Mouse (Mus musculus) layer of hippocampus, adult 8-10 months (tissue): ENCODE results near the gene Gm9887. TPM values are rescaled to one million over a fixed set of nuclear protein-coding genes. Genes with fewer than 3 reads are reported as not detected.
A peak's percentile ranks its signal among the peaks of the same experiment; 100 is the strongest.
"Not testable (repeated sequence)": the region's sequence is repeated elsewhere in the genome, so short reads cannot be mapped to it uniquely, and the experiment has no call there.

ENCODE experiments used
- DNase-seq, 2 experiments: peaks; one replicate each; pipeline ENCODE4 v3.0.0; 2022; ENCODE audit warnings: low spot score in 2 of 2
- total RNA-seq, 4 experiments: library from RNA; stranded (reverse); gene quantifications; 2 replicates each; pipeline ENCODE4 v1.2.4; 2022

The Gm9887 gene
- total RNA-seq, 4 experiments from 2014 or later, result 0.98 to 1.9 TPM; not detected in 2

DNA sequence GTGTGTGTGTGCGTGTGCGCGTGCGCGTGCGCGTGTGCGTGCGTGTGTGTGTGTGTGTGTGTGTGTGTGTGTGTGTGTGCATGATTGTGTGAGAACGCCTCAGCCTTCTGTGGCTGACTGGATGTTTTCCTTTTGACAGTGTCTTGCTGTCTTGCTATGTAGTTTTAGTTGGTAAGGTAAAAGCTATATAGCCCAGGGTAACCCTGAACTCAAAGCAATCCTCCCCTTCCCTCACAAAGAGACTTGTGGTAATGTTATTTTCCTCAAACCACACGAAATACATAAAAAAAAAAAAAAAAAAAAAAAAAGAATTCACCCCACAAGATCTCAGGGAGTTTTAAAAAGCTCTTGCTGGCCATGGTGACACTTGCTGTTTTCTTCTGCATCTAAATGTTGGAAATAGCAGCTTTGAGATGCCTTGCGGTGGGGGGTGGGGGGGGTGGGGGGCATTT is 14.0 kb upstream of the Gm9887 start:
- not testable (repeated sequence) for DNase-seq

DNA sequence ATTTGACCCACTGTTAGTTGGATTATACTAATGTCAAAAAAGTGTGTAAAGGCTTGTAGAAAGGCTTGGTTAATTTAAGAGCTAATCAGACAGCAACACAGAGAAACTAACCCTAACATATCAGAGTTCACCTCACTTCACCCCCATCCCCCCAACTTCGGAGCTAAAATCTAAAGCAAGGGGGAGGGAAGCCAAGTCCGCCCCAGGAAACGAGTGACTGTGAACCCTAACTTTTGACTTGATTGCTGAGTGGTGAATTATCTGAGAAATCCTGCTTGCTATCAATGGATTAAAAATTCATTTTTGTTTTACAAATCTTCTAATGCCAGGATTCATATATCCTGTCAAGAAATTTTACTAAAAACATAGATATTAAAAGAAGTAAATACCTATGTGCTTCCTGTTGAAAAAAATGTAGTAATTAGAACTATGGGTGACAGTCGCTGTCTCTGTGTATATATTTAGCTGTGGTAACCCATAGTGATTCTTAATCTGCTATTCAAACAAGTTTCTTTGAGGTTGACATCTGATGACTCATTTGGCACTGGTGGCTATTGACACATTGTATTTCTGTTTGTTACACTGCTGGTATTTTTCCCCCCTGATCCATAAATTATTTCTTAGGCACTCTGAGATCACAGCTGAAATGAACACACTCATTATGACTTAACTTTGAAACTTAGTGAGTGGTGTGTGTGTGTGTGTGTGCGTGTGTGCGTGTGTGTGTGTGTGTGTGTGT is 13.5 kb upstream of the Gm9887 start:
- DNase-seq, result no peak

DNA sequence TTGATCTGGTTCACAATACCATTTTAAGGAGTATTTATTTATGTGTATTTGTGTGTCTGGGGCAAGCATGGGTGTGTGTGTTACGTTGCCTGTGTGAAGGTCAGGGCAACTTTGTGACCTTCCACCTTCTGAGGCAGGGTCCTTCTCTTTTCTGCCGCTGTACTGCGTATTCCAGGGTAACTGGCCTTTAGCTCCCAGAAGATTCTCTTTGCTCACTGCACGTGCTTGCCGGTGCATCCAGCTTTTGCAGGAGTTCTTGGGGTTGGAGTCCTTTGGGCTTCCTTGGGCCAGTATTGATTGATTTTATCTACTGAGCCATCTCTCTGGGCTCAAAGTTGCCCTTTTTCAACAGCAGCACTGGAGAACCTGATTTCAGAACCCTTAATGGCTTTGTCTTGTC is 12.3 kb upstream of the Gm9887 start:
- no peak for DNase-seq

DNA sequence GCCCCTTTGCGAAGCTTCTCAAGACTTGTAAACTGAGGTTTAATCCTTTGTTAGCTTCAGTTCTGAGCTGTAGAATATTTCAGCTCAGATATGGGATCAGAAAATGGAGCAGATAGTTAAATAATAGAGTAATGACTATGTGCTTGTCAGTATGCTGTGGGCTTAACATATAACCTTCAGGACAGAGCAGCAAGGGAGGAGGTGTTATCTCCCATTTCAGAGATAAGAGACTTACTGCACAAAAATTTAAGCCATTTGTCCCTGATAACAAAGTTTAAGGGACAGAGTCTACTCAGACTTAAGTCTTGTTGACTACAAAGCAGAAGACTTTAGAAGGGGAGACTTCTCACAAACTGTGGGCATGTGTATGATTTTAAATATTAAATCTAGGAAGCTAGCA is 10.6 kb upstream of the Gm9887 start:
- DNase-seq, result no peak

DNA sequence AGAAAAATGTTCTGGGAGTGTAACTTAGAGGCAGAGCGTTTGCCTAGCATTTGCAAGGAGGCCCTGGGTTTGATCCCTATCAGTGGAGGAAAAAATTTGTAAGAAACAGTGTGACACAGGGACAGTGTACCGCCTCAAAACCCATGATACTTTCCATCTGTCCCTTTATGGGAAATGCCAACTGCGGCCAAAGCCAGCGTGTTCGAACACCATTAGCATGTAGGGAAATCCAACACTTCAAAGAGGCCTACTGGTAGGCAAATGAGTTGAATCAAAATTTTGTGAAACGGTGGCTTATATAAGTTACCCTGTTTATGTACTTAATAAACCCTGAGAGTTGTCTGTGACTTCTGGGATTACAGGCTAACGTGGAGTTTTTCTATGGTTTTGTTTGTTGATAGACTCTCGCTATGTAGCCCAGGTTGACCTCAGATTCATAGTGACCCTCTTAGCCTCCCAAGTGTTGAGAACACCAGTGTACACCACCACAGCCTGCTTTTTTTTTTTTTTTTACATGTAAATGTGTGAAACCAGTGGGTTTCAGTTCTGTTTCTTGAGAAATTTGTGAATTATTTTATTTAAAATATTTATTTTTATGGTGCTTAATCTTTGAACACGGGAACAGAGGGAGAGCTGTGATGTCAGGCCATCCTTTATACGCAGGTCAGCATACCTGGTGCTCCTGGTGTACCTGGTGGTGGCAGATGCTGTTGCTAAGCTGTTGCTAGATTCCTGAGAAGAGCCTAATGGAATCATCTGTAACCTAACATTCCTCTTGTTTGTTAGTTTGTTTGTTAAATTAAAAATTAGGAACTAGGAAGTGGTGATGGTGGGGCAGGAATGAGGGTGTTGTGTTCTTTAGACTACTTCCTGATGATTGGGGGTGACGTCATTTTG is 6.5 kb upstream of the Gm9887 start:
- no peak for DNase-seq

DNA sequence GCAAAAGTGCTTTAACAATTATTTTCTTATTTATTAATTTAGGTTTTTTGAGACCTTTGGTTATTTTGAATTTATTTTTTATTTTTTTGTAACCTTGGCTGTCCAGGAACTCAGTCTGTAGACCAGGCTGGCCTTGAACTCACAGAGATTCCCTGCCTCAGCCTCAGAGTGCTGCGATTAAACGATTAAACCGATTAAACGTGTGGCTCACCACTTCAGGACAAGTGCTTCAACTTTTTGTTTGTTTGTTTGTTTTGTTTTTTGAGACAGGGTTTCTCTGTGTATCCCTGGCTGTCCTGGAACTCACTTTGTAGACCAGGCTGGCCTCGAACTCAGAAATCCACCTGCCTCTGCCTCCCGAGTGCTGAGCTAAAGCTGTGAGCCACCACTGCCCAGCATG is 5.4 kb upstream of the Gm9887 start:
- not testable (repeated sequence) for DNase-seq

DNA sequence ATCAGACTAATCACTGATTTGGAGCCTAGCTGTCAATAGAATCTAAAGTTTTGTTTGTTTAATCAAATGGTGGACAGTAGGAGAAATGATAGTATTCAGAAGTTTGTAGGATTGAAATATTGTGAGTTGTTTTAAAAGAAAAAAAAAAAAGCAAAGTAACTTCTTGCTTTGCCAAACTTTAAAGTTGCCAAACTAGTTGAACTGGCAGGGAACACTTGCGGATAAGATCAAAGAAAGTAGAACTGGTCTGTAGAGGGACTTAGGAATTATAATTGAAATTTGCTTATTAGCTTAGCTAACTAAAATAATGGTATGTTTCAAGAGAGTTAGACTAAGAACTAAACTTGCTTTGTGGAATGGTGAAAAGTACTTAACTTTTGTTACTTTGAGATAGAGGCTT is 4.9 kb upstream of the Gm9887 start:
- DNase-seq, result no peak

DNA sequence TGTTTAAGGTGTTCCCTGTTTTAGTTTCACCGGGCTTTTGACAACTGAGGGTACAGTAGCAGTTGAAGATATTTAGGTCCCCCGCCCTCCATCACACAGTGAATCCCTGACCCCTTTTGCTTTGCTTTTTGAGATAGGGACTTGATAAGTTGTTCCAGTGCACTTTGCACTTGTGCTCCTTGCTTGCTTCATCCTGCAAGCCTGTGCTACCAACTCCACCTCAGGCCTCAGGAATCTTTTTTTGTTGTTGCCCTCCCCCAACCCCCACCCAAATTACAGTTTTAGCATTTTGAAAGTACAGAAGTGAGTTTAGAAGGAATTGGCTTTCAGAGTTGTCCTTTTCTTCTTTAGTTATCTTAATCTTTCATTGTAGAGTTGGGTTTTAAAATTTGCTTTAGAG is 3.9 kb upstream of the Gm9887 start:
- no peak for DNase-seq

DNA sequence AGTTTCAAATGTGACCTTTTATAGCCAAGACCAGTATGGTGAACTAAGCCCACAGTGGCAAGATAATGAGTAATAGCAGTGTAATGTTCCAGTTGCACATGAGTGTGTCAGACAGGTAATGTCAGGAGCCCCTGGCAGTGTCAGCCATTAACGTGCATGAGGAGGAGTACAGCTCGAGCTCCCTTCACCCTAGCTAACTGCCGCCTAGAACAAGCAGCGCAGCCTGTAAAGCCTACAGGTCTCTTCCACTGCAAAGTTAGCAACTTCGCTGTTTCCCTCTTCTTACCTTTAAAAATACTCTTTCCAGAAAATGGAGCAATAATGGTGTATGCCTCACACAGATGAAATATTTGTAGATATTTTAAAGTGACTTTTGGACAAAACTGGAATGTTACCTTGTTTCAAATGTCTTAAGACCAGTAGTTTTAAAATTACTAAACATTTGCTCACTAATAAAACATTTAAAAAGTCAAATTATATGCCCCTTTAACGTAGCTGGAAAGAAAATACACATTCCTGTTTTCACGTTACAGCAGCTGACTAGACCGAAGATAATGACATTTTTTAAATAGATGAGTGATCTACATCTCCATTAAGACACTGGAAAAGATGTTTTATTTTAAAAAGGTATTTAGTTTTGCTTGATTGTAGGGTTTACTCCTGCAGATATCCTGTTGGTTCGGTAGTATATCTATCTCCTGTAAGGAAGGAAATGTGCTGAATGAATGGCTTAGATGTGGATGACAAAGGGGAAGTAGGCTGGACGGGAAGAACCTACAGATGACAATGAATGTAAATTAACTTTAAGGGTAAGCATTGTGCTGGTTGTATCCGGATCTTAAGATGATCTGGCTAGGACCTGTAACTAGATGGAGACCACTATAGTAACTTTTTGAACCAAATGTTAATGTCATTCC is 1.9 kb upstream of the Gm9887 start:
- no peak for DNase-seq

DNA sequence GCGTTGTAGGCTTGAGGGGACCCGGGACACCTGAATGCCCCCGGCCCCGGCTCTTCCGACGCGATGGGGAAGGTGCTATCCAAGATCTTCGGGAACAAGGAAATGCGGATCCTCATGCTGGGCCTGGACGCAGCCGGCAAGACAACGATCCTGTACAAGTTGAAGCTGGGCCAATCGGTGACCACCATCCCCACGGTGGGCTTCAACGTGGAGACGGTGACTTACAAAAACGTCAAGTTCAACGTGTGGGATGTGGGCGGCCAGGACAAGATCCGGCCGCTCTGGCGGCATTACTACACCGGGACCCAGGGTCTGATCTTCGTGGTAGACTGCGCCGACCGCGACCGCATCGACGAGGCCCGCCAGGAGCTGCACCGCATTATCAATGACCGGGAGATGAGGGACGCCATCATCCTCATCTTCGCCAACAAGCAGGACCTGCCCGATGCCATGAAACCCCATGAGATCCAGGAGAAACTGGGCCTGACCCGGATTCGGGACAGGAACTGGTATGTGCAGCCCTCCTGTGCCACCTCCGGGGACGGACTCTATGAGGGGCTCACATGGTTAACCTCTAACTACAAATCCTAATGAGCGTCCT is 573 bp upstream of the Gm9887 start:
- peak in 1 of 2 experiments; percentile 9 for DNase-seq

DNA sequence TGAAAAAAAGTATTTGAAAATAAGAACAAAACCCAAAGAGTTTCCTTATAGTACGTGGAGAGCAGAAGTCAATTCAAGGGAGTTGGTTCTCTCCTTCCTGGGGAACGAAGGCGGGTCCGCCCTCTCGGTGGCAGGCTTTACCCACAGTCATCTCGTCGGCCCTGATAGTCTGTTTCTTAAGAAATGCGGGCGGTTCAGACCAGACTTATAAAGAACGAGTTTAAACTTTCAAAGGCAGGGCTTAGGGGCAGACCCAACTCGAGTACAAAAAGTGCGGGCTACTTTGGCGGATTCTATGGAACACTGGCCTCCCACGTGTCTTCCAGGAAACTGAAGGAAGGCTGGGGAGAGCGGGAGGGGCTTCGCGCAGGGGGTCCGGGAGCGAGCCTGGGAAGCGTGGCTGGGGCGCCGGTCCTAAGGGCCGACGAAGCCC is 821 bp downstream of the Gm9887 start:
- DNase-seq, result no peak

DNA sequence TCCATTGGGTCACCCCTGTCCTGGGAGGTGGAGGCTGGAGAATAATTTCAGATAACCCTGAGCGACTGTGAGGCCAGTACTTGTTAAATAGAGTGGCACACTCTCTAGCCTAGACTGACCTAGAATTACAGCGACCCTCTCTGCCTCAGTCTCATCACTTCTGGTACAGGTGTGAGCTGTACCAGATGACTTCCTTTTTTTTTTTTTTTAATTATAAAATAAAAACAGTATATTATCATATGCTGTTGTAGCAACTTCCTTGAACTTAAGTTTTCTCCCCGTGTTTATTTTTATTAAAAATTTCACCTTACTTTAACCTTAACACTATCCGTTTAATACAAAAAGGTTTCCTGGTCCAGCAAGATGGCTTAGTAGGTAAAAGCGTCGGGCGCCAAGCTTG is 1.3 kb downstream of the Gm9887 start:
- DNase-seq, result no peak

DNA sequence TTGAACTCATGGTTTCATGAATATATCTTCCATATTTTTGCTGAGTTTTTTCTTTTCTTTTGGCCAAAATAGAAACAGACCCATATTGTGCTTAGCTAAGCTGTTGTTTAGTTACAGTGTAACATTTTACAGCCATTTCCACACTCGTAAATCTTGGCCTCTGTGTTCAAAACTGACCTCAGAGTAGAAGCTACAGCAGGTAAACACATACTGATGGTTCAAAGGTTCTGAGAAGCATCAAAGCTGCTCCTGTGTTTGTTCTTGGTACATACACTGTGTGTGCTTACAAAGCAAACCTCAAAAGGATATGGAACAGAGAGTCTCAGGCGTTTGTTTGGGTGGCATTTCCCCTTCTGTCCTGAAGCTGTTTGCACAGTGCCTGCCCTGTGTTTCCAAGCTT is 4.7 kb downstream of the Gm9887 start:
- no peak for DNase-seq

DNA sequence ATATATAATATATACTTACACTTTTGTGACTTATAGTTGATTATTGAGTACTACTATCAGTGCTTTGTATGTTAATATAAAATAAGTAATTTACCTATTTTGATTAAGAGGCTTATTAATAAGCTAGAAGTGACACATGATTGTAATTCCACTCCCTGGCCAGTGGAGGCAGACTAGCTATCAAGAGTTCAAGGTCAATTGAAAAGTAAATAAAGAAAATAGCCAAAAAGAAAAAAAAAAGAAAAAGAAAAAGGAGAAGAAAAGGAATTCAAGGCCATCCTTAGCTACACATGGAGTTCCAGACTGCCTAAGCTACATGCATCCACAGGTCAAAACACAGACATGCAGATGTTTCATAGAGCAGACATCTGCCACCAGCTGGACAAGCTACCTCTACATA is 5.8 kb downstream of the Gm9887 start:
- no peak for DNase-seq

DNA sequence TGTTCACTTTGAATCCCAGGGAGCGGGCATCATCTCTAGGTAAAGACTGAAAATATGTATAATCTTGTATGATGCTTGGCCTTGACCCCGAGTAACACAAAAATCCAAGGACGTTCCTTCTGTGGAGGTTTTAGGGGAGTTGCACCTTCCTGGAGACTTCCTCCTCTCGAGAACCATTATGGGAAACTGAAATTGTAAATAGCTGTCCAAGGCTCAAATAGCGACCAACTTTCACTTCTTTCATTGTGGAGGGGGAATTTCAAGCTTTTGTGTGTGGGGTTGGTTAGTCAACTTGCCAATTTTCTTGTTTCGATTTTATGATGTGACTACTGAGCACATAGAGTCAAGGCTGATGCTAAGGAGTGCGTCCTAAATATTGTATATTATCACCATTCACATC is 6.5 kb downstream of the Gm9887 start:
- no peak for DNase-seq

DNA sequence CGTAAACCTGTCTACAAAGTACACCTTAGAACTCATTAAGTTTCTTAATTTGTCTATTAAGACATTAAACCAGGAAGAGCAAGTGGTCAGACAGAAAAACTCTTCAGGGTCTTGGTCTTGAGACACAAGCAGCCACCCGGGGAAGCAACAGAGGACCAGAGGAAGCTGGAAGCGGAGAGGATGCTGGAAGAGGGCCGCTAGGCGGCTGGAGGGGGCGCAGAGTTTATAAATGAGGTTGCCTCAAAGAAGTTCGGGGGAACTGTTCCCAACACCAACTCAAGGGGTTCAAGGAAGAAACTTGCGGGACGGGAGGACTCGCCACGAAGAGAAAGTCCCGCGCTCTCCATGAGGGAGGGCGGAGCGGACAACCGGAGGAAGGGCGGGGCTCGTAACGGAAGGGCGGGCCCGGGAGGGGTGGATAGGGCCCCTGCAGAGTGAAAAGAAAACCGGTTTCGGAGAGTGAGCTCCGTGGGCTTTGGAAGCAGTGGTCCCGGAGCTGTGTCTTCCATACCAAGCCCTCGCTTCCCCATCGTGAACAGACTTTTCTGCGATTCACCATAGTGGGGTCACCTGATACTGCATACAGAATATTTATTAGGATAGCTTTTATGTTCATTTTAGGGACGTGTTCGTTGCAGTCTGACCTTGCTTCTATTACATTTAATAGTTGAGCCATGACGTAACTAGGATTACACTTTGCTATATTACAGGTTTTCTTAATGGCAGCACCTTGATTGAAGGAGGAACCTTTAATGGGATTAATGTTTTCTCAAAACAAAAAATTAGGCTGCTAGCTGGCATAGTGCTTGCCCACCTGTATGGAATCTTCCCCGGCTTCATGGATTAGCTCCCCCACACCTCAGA is 8.1 kb downstream of the Gm9887 start:
- DNase-seq, result peak; percentile 30 to 51

DNA sequence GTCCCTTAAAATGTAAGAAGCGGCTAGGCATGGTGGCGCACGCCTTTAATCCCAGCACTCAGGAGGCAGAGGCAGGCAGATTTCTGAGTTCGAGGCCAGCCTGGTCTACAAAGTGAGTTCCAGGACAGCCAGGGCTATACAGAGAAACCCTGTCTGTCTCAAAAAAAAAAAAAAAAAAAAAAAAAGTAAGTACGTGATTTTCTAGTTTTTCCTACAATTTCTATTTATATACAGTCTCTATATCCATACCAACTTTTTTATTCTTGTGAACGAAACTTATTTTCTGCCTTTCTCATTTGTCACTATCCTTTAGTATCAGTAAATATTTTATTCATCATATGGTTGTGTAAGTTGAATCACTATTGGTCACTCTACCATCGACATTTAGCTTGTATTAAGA is 9.1 kb downstream of the Gm9887 start:
- DNase-seq, result not testable (repeated sequence)

DNA sequence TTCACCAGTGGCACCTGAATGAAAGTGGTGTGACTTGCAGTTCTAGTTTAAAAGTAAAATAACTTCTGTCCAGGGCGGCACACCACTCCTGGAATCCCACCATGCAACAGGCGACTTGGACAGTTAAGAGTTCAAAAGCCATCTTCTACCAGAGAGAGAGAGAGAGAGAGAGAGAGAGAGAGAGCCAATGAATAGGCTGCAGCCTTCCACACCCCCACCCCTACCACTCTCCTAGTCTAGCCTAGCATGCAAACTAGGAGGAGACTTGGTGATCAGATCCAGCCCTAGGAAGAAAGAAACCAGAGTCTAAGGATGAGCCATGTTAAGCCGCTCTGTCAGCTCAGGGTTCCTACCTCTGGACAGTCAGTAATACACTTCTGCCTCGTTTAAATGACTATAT is 9.9 kb downstream of the Gm9887 start:
- DNase-seq, result no peak

DNA sequence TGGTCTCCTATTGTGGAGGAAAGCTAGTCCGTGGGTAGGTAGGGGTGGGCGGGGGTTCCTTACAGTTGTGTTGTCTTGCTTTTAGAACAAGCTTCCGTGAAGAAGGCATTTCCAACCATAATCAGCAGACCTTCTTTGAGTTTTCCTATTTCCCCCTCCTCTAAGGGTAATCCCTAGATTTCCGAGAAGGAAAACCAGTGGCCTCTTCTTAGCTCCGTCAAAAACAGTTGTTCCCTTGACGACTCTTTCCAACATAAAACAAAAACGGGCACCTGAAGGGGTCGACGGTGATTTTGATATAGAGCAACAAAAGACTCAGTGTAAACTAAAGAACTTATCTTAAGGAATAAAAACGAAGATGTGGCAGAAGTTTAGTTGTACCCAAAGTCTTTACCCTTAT is 10.3 kb downstream of the Gm9887 start:
- no peak for DNase-seq
